Mouse (Mus musculus) CH12F3 (cell line): Measurements from ENCODE around the gene Kif13a.

ENCODE experiments used
- in situ Hi-C: fragments of 300-500 bp; cut with MboI; formaldehyde crosslinking; loops from 2 replicates; pipeline ENCODE4 v1.14.3; 2020; ENCODE audit warnings: low sequenced_read_pairs

Kif13a gene

GRCm38 (mm10) chr13:46736479-46736865, 193.2 kb downstream of the Kif13a start:
- in situ Hi-C loops, result no loop called here

GRCm38 (mm10) chr13:46735808-46736478, 193.7 kb downstream of the Kif13a start:
- in situ Hi-C loops, result no loop called here

GRCm38 (mm10) chr13:46735219-46735807, 194.4 kb downstream of the Kif13a start:
- in situ Hi-C loops, result no loop called here

GRCm38 (mm10) chr13:46729998-46730397, 199.7 kb downstream of the Kif13a start:
- in situ Hi-C loops, result no loop called here

GRCm38 (mm10) chr13:46728411-46728810, 201.3 kb downstream of the Kif13a start:
- in situ Hi-C loops, result no loop called here

GRCm38 (mm10) chr13:46727837-46728268, 201.8 kb downstream of the Kif13a start, which contains the start of gene Nup153:
Nup153 (minus strand) TSS chr13:46727940.
- in situ Hi-C loops, result no loop called here

- in situ Hi-C loops, result no loop called here
Measured at GRCm38 (mm10) chr13:46727038-46727836, 202.4 kb downstream of the Kif13a start.

GRCm38 (mm10) chr13:46726288-46727037, 203.2 kb downstream of the Kif13a start:
- in situ Hi-C loops, result no loop called here

GRCm38 (mm10) chr13:46725227-46725626, 204.4 kb downstream of the Kif13a start:
- in situ Hi-C loops, result no loop called here

GRCm38 (mm10) chr13:46724371-46724770, 205.3 kb downstream of the Kif13a start:
- in situ Hi-C loops, result no loop called here

GRCm38 (mm10) chr13:46721009-46721408, 208.7 kb downstream of the Kif13a start:
- in situ Hi-C loops, result no loop called here

- in situ Hi-C loops, result no loop called here
Measured at GRCm38 (mm10) chr13:46718893-46719400, 210.7 kb downstream of the Kif13a start.

GRCm38 (mm10) chr13:46715976-46716639, 213.6 kb downstream of the Kif13a start:
- in situ Hi-C loops, result no loop called here

- in situ Hi-C loops, result no loop called here
Measured at GRCm38 (mm10) chr13:46713486-46713885, 216.2 kb downstream of the Kif13a start.

- in situ Hi-C loops, result no loop called here
Measured at GRCm38 (mm10) chr13:46703138-46703537, 226.5 kb downstream of the Kif13a start.

GRCm38 (mm10) chr13:46701486-46701885, 228.2 kb downstream of the Kif13a start:
- in situ Hi-C loops, result no loop called here

GRCm38 (mm10) chr13:46699372-46699771, 230.3 kb downstream of the Kif13a start:
- in situ Hi-C loops, result no loop called here
